Mouse (Mus musculus): ENCODE results near the gene Prr11. TPM values are rescaled to one million over a fixed set of nuclear protein-coding genes. Genes with fewer than 3 reads are reported as not detected.

The Prr11 gene
- polyA plus RNA-seq (2016; fragmentation: Nextera tagmentation; extraction: Ambion mirVana) = 17.6 and 17.7 TPM in 2 replicates

DNA sequence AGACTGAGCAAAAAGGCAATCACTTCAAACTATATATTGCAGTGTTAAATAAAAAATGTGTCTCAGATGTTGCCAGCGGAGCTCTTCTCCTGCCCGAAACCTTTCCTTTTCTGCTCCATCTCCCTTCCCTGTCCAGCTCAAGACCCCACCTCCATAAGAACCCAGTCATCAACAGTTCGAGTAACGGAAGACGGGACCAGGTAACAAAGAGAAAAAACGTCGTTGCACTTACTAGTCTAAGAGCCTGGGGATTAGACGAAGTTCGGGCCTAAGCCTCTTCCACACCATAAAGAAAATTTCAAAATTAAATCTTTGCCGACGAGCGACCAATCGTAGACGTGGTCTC is at the start of gene Prr11:
TSS of gene Prr11 (minus strand) at position 300 of the 346 bp plus-strand sequence.
- Histone ChIP-seq H3K36me3 (replicated peaks) (peaks cover 54% of the 10 kb centered on the region), H3K4me1 (peaks cover 32% of the 10 kb centered on the region), H3K27ac (peak within 1 kb of the TSS; percentile 100), H3K27me3 (ENCODE audit: poor library complexity, severe bottlenecking) (no peaks in the 10 kb centered on the region), H3K4me3 (peak within 1 kb of the TSS; percentile 75), H3K9me3 (no peaks in the 10 kb centered on the region)
- no peak for DNase-seq (ENCODE audit: extremely low spot score, low spot score)
- under 1% methylated on average over 14 of the region's 14 CpGs for WGBS

GRCm38 (mm10) chr11:87158012-87158411 is 49.5 kb upstream of the Prr11 start:
- Histone ChIP-seq H3K27ac (no peak overlapping the region), H3K36me3 (replicated peaks) (peaks cover 89% of the 10 kb centered on the region), H3K4me1 (no peaks in the 10 kb centered on the region), H3K9me3 (no peaks in the 10 kb centered on the region), H3K4me3 (no peak overlapping the region), H3K27me3 (ENCODE audit: poor library complexity, severe bottlenecking) (no peaks in the 10 kb centered on the region)
- 97% methylated on average over 2 of the region's 2 CpGs for WGBS
- no peak for DNase-seq (ENCODE audit: extremely low spot score, low spot score)

DNA sequence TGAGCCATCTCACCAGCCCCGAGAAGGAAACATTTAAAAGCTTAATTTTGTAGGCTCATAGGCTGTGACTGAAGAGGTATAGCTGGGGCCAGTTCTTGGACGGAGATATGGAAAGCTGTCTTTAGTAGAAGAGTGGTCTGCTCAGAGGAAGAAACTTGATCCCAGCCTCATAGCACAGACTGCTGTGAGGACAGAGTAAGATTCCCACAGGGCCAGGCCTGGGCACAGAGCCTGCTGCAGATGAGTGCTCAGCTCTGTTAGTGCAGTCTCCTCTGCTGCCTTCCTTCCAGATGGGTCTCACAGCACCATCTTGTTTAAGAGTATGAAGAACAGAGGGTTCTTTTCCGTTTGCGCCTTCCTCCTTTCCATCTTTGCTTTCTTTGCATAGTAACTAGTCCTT is 27.7 kb upstream of the Prr11 start:
- Histone ChIP-seq H3K27me3 (ENCODE audit: poor library complexity, severe bottlenecking) (no peaks in the 10 kb centered on the region), H3K9me3 (no peaks in the 10 kb centered on the region), H3K4me3 (no peak overlapping the region), H3K27ac (no peak overlapping the region), H3K36me3 (replicated peaks) (peaks cover 92% of the 10 kb centered on the region), H3K4me1 (no peaks in the 10 kb centered on the region)
- no peak for DNase-seq (ENCODE audit: extremely low spot score, low spot score)
- 90% methylated on average over 4 of the region's 4 CpGs for WGBS

GRCm38 (mm10) chr11:87126824-87127816 is 18.6 kb upstream of the Prr11 start, which contains the start of gene Trim37:
Gene Trim37, plus strand, starts transcription at chr11:87127077.
- peak within 1 kb of the TSS; percentile 96 for H3K27ac ChIP-seq
- peak; percentile 92 for DNase-seq (ENCODE audit: extremely low spot score, low spot score)
- no peaks in the 10 kb centered on the region for H3K27me3 ChIP-seq (ENCODE audit: poor library complexity, severe bottlenecking)
- peaks cover 31% of the 10 kb centered on the region for H3K4me1 ChIP-seq
- under 1% methylated on average over 102 of the region's 105 CpGs for WGBS
- no peaks in the 10 kb centered on the region for H3K9me3 ChIP-seq
- H3K4me3 ChIP-seq = peak within 1 kb of the TSS; percentile 94
- H3K36me3 ChIP-seq (replicated peaks) = peaks cover 59% of the 10 kb centered on the region

GRCm38 (mm10) chr11:87126281-87126823 is 17.8 kb upstream of the Prr11 start:
- Histone ChIP-seq H3K27ac (peak overlapping the region; percentile 96), H3K4me1 (peaks cover 31% of the 10 kb centered on the region), H3K4me3 (peak overlapping the region; percentile 94), H3K27me3 (ENCODE audit: poor library complexity, severe bottlenecking) (no peaks in the 10 kb centered on the region), H3K9me3 (no peaks in the 10 kb centered on the region), H3K36me3 (replicated peaks) (peaks cover 59% of the 10 kb centered on the region)
- 1% methylated on average over 12 of the region's 12 CpGs for WGBS
- no peak for DNase-seq (ENCODE audit: extremely low spot score, low spot score)

DNA sequence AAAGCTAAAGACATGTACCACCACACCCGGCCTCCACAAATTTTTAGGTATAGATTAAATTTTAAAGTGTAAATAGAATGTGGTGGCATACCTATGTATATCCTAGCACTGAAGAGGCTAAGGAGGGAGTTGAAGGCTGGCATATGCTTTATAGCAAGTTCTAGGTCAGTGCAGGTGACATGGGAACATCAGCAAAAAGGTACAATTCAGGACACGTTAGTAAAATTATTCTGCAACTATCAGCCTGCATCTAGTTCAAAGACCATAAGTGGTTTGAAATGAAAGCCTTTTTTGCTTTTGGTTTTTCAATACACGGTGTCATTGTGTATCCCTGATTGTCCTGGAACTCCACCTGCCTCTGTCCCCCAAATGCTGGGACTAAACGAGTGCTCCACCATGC is 17.1 kb upstream of the Prr11 start:
- Histone ChIP-seq H3K36me3 (replicated peaks) (peaks cover 59% of the 10 kb centered on the region), H3K4me1 (peaks cover 31% of the 10 kb centered on the region), H3K27ac (peak overlapping the region; percentile 96), H3K4me3 (peak overlapping the region; percentile 94; the same call in 1 of the 2 replicates), H3K27me3 (ENCODE audit: poor library complexity, severe bottlenecking) (no peaks in the 10 kb centered on the region), H3K9me3 (no peaks in the 10 kb centered on the region)
- WGBS = 66% methylated on average over 4 of the region's 4 CpGs
- DNase-seq (ENCODE audit: extremely low spot score, low spot score) = no peak

- H3K27me3 ChIP-seq (ENCODE audit: poor library complexity, severe bottlenecking) = no peaks in the 10 kb centered on the region
- 91% methylated on average over 8 of the region's 8 CpGs for WGBS
- no peak overlapping the region for H3K27ac ChIP-seq
- DNase-seq (ENCODE audit: extremely low spot score, low spot score) = no peak
- peaks cover 14% of the 10 kb centered on the region for H3K4me1 ChIP-seq
- H3K36me3 ChIP-seq (replicated peaks) = peaks cover 79% of the 10 kb centered on the region
- H3K9me3 ChIP-seq = no peaks in the 10 kb centered on the region
- no peak overlapping the region for H3K4me3 ChIP-seq
These were observed 13.4 kb upstream of the Prr11 start for GRCm38 (mm10) chr11:87121864-87122263.

DNA sequence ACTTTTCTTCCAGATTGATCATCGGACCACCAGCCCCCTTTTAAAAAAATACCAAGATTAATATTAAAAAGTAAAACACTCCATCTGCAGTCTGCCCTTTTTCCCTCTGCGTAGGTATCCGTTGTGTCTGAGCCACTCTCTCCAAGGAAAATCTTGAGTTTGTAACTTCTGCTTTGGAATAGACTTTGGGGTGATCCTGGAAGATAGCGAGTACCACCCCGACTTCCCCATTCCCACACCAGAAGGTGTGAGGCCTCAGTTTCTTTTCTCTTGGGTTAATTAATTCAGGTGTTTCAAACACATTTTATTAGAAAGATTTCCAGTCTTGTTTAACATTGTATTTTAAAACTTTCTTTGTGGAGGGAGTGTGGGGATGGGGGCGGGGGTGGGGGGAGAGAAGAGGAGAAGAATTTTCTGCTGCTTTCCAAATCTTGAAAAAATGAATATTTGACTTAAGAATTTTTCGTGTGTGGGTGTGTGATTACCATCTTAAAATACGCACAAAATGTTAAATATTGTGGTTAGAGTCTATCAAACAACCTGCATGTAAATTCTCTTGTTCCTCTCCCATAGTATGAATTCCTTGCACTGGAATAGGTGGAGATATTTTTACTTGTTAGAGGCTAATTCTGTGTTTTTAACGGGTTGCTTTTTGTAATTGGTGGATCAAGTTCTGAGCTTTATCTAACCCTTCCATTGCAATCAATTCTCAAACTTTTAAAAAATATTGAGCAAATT is 1.8 kb upstream of the Prr11 start:
- peaks cover 35% of the 10 kb centered on the region for H3K4me1 ChIP-seq
- H3K4me3 ChIP-seq = peak overlapping the region; percentile 75
- DNase-seq (ENCODE audit: extremely low spot score, low spot score) = peak; percentile 6
- H3K27ac ChIP-seq = peak overlapping the region; percentile 100
- WGBS = 11% methylated on average over 9 of the region's 9 CpGs
- H3K36me3 ChIP-seq (replicated peaks) = peaks cover 54% of the 10 kb centered on the region
- no peaks in the 10 kb centered on the region for H3K9me3 ChIP-seq
- H3K27me3 ChIP-seq (ENCODE audit: poor library complexity, severe bottlenecking) = no peaks in the 10 kb centered on the region

GRCm38 (mm10) chr11:87109519-87110171 is 1.1 kb upstream of the Prr11 start:
- no peak for DNase-seq (ENCODE audit: extremely low spot score, low spot score)
- under 1% methylated on average over 42 of the region's 42 CpGs for WGBS
- Histone ChIP-seq H3K36me3 (replicated peaks) (peaks cover 54% of the 10 kb centered on the region), H3K4me3 (peak overlapping the region; percentile 75), H3K27ac (peak overlapping the region; percentile 100), H3K9me3 (no peaks in the 10 kb centered on the region), H3K4me1 (peaks cover 35% of the 10 kb centered on the region), H3K27me3 (ENCODE audit: poor library complexity, severe bottlenecking) (no peaks in the 10 kb centered on the region)

DNA sequence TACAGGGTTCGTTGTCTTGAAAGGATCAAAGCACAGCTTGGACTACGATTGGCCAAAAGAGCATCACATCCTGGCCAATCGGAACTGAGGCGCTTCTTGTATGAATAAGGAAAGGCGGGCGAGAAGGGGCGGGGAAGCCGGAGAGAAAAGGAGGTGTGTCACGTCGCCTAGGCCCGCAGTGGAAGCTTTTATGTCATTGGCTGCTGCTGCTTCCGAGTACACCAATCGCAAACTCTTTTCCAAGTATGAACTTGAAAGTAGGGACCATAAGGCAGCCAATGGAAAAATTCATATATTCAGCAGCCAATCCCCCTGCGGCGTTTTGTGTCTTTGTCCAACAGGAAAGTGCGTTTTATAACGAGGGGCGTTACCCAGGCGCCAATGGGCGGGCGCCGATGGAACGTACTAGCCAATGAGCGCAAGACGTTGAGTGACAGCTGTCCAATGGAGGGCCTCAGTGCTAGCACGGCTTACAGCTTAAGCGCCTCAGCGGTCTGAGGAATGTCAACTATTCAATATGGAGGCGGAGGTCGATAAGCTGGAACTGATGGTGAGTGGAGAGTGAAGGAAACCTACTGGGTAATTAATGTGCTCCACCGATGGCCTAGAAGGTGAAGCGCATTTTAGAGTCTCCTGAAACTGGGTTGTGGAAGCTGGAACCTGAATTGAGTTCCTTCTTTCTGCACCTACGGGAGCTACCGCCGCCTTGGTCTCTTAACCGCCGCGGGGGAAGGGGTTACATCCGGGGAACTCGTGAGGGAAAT is 429 bp upstream of the Prr11 start, which contains the start of gene Ska2:
TSS of gene Ska2 (plus strand) at position 480 of the 764 bp plus-strand sequence.
- DNase-seq (ENCODE audit: extremely low spot score, low spot score) = peak; percentile 99
- peak within 1 kb of the TSS; percentile 75 for H3K4me3 ChIP-seq
- H3K36me3 ChIP-seq (replicated peaks) = peaks cover 54% of the 10 kb centered on the region
- no peaks in the 10 kb centered on the region for H3K9me3 ChIP-seq
- H3K27me3 ChIP-seq (ENCODE audit: poor library complexity, severe bottlenecking) = no peaks in the 10 kb centered on the region
- H3K27ac ChIP-seq = peak within 1 kb of the TSS; percentile 100
- under 1% methylated on average over 40 of the region's 40 CpGs for WGBS
- H3K4me1 ChIP-seq = peaks cover 35% of the 10 kb centered on the region

DNA sequence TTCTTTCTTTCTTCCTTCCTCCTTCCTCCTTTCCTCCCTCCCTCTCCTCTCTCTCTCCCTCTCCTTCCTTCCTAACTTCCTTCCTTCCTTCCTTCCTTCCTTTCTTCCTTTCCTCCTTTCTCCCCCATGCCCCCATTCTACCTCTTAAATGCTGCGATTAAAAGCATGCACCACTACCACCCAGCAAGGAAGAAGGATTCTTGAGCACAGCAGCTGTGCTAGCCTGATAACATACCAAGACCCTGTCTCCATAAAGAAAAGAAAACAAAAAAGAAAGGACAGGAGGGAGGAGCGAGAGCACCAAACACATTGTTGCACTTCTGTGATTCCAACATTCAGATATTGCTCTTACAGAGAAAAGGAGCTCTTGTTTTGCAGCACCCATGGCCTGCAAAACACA is 21.4 kb downstream of the Prr11 start:
- peak overlapping the region; percentile 91 for H3K27ac ChIP-seq
- peak overlapping the region; percentile 96 for H3K4me3 ChIP-seq
- WGBS = 55% methylated on average over 2 of the region's 2 CpGs
- no peak for DNase-seq (ENCODE audit: extremely low spot score, low spot score)
- H3K27me3 ChIP-seq (ENCODE audit: poor library complexity, severe bottlenecking) = no peaks in the 10 kb centered on the region
- H3K9me3 ChIP-seq = no peaks in the 10 kb centered on the region
- H3K4me1 ChIP-seq = peaks cover 29% of the 10 kb centered on the region
- H3K36me3 ChIP-seq (replicated peaks) = peaks cover 63% of the 10 kb centered on the region
